Mouse (Mus musculus) T-helper 1 cell (primary cell): Measurements from ENCODE around the gene Acot11.
"Not testable (repeated sequence)": the region's sequence is repeated elsewhere in the genome, so short reads cannot be mapped to it uniquely, and the experiment has no call there.

Experiments
- in situ Hi-C: fragments of 300-600 bp; cut with MboI, MseI; formaldehyde crosslinking; loops from one replicate; pipeline ENCODE4 v1.15.1; 2025; ENCODE audit warnings: high pct_unique_total_duplicates

The Acot11 gene

GRCm38 (mm10) chr4:106815396-106816324, 10.9 kb upstream of the Acot11 start:
- in situ Hi-C loops, result loop anchor here (5.0 kb wide), 1 partner anchor 342 kb away; no protein-coding TSS in a partner anchor

DNA sequence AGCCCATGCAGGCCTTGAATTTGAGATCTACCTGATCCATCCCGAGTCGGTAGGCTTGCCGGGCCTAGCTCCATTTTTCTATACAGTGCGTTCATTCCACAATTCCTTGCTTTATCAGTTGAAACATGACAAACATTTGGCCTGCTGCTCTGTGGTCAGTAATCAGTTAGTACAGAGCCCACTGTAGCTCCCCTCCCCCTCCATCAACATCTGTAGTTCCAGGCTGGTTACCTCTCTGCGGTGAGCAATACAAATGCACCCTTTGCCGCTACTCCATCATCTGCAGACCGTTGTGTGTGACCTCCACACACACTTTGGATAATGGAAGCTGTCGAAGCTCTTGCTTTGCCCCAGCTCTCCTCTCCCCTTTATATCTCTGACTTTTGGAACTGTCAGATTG, 6.4 kb upstream of the Acot11 start:
- in situ Hi-C loops, result no loop called here

DNA sequence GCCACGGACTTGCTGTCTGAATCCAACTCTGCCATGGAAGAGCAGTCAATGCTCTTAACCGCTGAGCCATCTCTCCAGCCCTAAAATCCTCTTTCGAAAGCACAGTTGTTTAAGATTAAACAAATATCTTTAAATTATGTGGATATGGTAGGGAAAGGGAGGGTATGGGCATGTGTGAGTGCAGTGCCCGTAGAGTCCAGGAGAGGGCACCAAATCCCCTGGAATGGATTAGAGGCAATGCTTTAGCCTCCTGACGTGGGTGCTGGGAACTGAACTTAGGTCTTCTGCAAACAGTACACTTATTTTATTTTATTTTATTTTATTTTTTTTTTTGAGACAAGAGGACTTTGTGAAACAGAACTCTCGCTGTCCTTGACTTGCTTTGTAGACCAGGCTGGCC, 5.2 kb upstream of the Acot11 start:
- in situ Hi-C loops, result no loop called here

GRCm38 (mm10) chr4:106807287-106807686, 2.5 kb upstream of the Acot11 start:
- in situ Hi-C loops, result no loop called here

DNA sequence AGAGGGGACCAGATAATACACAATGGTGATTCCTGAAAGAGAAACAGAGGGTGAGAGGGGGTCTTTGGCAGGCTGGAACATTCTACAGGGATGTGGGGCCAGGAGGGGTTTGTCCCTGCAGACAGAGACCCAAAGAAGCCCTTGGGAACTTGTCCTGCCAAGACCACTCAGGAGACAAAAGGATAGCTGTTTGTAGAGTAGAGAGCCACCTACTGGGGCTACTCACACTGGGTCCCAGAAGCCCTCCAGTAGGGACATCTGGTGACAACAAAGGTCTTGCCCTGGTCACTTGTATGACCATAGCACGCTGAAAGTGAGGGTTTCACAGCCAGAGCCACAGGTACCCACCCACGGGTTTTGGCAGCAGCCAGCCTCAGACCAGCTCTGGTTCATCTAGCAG, 1.1 kb upstream of the Acot11 start:
- in situ Hi-C loops, result no loop called here

GRCm38 (mm10) chr4:106804201-106804909, 443 bp downstream of the Acot11 start:
- in situ Hi-C loops, result no loop called here

GRCm38 (mm10) chr4:106803781-106804180, 1.0 kb downstream of the Acot11 start:
- in situ Hi-C loops, result no loop called here

DNA sequence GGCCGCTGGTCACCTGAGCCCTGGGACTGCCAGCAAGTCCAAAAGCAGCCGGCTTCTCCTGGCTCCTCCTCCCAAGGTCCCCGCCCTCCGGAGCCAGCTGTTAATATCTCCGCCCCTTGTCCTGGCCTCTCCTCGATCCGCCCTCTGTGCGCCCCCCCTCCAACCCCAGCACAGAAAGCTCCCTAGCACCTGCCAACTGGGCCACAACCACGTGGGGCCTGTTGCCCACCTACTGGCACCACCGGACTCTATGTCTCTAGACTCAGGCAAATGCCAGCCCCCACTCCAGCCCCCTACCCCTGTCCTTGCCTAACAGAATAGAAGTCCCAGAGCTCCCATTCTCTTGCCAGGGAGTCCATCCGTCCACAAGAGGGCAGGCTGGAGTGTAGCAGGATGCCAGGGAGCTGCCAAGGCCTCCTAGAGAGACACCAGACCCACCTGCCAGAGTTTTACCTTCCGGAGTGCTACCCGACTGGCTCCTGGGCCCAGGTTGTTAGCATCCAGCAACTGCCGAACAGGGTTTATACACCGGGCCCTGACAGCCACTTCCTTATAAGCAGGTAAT, 4.9 kb downstream of the Acot11 start:
- in situ Hi-C loops, result no loop called here

DNA sequence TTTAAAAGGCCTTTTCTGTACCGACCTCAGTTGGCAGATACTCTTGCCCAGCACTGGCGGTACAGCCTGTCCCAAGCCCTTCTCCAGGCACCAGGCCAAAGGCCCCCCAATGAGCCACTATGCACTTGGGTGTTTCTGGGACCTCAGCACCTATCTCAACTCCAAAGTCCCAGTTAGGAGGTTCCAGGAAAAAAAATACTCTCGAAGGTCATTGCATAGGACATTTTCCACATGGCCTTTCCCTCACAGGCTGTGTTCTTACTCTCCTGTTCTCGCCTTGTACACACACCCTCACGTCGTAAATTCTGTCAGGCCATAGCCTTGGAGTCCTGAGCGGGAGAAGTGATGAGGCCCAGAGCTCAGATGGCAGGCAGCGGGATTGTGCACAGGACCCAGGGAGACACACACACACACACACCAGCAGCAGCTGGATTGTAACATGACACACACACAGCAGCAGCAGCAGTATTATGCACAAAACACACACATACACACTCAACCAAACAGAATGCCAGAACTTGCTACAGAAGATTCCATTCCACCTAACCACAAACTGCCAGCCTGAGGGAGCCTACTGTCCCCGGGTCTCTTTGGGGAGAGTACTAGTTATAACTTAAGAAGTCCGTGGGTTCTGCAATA, 5.8 kb downstream of the Acot11 start:
- in situ Hi-C loops, result no loop called here

- in situ Hi-C loops, result no loop called here
Measured at GRCm38 (mm10) chr4:106795289-106795688, 9.5 kb downstream of the Acot11 start.

DNA sequence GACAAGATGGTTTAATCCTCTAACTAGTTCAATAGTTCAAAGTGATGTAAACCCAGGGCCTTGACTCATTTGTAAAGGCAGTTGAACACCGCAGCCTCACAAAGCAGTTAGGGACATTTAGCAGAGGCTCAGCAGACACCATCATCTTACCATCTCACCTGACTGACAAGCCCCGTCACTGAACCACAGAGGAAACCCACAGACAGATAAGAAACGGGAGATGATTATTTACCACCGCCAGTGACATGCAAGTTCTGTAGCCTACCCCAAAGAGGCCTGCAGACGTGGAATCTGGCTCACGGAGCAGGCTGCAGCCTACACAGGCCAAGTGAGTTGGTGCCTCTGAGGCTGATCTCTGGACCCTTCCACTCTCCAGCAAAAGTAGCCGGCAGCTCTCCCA, 10.6 kb downstream of the Acot11 start:
- in situ Hi-C loops, result no loop called here

DNA sequence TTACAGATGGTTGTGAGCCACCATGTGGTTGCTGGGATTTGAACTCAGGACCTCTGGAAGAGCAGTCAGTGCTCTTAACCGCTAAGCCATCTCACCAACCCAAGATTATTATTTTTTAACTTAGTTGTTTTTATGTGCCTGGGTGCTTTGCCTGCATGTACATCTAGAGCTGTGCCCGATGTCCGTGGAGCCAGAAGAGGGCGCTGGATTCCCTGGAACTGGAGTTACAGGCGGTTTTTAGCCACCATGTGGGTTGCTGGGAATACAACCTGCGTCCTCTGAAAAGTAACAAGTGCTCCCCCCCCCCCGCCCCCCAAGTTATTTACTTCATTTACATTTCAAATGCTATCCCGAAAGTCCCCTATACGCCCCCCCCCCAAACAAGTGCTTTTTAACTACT, 11.0 kb downstream of the Acot11 start:
- in situ Hi-C loops, result not testable (repeated sequence)

GRCm38 (mm10) chr4:106792276-106792675, 12.5 kb downstream of the Acot11 start:
- in situ Hi-C loops, result no loop called here

- in situ Hi-C loops, result no loop called here
Measured at GRCm38 (mm10) chr4:106790938-106791337, 13.9 kb downstream of the Acot11 start.

GRCm38 (mm10) chr4:106790218-106790617, 14.6 kb downstream of the Acot11 start:
- in situ Hi-C loops, result not testable (repeated sequence)

GRCm38 (mm10) chr4:106789705-106790104, 15.1 kb downstream of the Acot11 start:
- in situ Hi-C loops, result no loop called here

DNA sequence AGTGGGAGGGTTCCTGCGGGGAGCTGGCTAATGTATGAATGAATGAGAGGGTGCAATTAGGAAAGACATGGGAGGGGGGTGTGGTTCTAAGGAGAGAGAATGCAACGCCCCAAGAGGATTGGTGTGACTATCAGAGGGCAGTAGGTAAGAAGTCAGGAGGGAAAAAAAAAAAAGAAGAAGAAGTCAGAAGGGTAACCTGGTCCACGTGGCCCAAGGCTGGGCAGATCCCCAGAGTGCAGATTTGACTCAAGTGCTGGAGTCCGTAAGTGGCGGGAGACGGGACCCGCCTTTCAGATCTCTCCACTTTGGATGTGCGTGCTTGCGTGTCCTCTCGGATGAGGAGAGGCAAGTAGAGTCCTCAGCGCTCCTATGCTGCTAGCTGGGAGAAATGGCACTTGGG, 16.2 kb downstream of the Acot11 start:
- in situ Hi-C loops, result no loop called here

DNA sequence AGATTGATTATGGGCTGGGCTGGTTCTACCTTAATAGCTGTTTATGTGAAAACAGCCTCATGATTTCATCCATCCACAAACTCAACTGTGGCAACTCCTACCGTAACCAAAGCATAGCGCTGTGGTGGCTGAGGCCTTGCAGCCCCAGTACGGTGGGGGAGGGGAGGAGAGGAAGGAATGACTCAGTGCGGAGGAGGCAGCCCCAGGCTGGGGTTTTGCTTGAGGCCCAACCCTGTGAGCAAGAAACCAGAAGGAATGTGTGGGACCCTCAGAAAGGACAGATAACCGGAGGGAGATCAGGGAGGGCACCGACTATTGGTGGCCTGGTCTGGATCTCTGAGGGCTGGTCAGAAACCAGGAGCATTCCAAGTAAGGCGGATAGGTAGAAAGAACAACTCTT, 17.0 kb downstream of the Acot11 start:
- in situ Hi-C loops, result no loop called here

- in situ Hi-C loops, result no loop called here
Measured at GRCm38 (mm10) chr4:106785753-106786540, 18.9 kb downstream of the Acot11 start.

GRCm38 (mm10) chr4:106785345-106785744, 19.5 kb downstream of the Acot11 start:
- in situ Hi-C loops, result no loop called here

- in situ Hi-C loops, result no loop called here
Measured at GRCm38 (mm10) chr4:106784806-106785205, 20.0 kb downstream of the Acot11 start.
